Mouse (Mus musculus): Measurements from ENCODE around the gene Xpa.
A peak's percentile ranks its signal among the peaks of the same experiment; 100 is the strongest.

Gene Xpa

DNA sequence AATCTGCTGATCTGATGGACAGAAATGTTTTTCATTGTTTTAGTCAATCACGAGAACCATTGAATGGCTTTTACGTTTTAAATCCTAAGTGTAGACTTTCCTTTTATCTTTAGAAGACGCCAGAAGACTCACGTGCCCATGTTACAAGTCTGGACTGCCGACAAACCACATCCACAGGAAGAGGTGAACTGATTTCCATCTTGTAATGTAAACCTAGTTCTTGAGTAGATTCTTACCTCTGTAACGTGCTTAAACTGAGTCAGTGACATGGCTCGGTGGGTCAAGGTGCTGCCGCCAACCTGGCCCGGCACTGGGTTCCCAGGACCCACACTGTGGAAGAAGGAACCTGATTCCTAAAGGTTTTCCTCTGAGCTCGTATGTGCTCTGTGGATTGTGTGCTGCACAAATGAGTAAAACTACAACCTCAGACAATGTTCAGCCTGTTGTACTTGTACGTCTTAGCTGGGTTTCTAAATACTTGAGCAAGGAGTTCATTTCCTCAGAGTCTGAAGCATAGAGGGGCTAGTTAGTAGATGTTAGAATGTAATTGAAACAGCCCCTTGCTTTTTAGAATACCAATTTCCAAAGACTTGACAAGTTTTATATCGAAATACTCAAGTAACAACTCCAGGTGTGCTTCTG lies 44.1 kb downstream of the Xpa start:
- DNase-seq (ENCODE audit: extremely low spot score, low read depth, low spot score) = no peak

DNA sequence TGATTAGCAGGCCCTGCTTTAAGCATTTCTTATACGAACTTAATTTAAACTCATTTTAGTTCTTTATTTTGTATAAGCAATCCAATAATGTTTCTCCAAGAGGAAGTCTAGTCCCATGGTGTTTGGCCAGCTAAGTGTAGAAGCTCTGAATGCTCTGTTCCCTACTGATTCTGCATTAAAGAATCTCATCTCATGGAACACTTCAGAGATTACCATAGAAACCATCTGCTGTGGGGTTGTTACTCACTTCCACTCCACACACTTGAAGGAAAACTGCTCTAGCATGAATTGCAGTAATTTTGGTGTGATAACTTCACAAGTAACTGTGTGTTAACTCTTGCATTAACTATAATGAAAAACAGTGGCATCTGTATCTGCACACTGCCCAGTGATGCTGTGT lies 49.2 kb downstream of the Xpa start:
- no peak for DNase-seq (ENCODE audit: extremely low spot score, low read depth, low spot score)

DNA sequence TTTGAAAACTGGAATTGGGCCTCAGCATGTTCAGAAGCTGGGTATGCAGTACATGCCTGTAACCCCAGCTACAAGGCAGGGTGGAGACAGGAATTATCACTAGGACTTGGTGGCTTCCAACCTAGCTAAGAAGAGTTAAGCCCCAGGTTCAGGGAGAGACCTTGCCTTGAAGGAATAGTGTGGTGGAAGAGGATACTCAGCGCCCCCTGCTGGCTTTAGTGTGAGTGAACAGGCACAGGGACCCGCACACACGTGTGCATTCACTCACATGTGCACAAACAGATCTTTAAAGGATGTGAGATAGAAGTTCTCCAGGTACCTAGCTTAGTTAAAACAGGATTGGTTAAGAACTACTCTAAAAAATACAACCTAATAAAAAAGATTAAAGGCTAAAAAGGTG lies 51.8 kb downstream of the Xpa start:
- no peak for DNase-seq (ENCODE audit: extremely low spot score, low read depth, low spot score)

DNA sequence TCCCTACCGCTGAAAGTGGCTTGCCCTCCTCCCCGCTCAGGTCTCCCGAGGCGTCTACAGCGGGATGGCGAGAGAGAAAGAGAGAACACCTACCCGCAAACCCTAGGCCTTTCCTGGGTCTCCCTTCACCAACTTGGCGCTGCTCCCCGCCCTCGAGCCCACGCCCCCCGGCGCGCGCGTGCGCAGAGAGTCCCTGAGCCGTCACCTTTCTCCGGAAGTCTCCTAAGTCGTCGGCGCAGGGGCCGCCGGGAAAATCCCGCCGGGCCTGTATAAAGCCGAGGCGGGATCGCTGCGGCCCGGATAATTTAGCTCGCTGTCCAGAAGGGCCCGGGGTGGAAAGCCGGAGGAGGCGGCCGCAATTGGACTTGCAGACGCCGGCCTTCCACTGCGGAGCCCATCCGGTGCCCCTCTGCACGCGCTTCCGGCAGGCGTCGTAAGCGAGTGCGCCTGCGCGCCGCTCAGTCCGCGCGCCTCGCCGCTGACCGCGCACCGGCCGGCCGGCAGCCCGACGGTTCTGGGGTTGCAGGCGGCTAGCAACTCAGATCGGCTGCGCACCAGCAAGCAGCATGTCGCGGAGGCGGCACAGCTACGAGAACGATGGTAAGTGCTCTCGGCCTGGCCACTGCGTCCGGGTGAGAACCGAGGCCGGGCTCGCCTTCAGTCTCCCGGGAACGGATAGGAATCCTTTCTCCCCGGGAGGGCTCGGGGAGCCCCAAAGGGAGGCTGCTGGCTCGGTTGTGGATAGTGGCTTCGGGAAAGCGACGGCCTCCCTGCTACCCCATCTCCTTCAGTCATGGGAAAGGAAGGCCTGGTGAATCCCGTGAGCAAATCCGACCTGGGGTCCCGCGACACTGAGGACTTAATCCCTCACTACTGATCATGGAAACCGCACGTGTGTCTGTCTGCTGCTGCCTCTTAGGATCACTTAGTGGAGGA lies 57.6 kb downstream of the Xpa start, which contains the start of the genes Ncbp1 and Tstd2:
Gene Ncbp1 (plus strand): TSS at position 327 of the 936 bp plus-strand sequence.
Gene Tstd2 (minus strand): TSS at position 408 of the 936 bp plus-strand sequence.
- peak; percentile 54 for DNase-seq (ENCODE audit: extremely low spot score, low read depth, low spot score)

DNA sequence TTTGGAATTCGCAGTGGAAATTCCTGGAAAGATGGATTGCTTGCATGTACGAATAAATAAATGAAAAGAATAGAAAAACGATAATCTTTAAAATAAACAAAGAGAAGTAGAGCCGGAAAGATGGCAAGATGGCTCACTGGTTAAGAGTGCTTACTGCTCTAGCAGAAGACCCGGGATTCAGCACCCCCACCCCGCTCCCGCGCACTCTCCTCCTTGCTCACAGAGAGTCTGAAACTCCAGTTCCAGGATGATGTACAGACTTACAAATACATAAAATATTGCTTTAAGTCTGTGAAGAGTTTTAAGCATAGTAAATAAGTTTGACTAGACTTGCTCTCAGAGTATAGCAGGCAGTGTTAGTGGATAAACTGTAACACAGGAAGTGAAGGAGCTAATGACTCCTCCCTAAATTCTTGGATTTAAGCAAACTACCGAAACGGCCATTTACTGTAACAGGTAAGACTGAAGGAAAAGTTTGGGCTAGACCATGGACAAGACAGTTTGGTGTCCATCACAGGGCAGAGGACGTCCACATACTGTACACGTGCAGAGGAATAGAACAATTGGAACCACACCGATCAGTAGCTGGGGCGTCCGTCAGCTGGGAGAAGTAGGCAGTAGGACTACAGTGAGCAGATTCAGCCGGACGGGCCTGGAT lies 58.4 kb downstream of the Xpa start:
- DNase-seq (ENCODE audit: extremely low spot score, low read depth, low spot score) = peak; percentile 33

DNA sequence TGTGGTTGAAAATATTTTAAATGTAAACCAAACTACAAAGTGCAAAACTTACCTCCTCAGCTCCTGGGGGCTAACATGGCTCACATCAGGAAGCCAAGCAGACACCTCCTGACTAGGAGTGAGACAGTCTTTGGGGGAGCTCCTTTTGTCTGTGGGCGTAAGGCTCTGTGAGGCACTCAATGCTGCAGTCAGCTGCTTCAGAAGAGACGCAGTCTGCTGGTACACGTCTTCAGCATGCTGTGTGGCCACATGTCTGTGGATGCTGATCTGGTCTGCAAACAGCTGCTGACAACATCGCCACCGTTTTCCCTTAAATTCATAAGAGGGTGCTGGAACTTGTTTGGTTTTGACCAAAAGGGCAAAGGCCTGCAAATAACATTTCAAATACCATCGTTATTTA lies 64.3 kb downstream of the Xpa start:
- no peak for DNase-seq (ENCODE audit: extremely low spot score, low read depth, low spot score)

DNA sequence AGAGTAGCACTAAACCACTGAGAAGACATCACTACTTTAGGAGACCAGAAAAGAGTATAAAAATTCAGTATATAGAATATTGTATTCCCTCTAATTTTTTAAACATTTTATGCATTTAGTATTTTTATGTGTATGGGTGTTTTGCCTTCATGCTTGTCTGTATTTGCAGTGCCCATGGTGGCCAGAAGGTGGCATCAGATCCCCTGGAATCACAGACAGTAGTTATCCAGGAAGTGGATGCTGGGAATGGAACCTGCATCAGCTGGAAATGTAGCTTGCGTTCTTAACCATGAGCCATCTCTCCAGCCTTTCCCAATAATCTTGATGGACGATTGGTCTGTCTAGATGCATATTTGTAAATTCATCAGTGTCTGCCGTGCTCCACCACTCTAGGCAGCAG lies 65.9 kb downstream of the Xpa start:
- DNase-seq (ENCODE audit: extremely low spot score, low read depth, low spot score) = peak; percentile 22

DNA sequence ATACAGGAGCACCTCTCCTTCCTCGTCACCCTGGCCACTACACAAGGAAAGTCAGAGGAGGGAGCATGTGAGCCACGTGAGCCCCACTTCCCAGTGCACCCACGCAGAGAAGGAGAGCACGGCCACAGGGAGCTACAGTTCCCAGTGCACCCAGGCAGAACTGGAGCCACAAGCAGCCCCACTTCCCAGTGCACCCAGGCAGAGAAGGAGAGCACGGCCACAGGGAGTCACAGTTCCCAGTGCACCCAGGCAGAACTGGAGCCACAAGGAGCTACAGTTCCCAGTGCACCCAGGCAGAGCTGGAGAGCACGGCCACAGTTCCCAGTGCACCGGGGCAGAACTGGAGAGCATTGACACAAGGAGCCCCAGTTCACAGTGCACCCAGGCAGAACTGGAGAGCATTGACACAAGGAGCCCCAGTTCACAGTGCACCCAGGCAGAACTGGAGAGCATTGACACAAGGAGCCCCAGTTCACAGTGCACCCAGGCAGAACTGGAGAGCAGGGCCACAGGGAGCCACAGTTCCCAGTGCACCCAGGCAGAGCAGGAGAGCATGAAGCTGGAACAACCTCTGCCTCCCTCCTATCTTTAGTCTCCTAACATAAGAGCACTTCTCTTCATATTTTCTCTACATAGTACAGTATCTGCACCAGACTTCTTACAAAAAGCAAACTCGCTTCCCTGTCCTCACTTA lies 66.7 kb downstream of the Xpa start:
- no peak for DNase-seq (ENCODE audit: extremely low spot score, low read depth, low spot score)

DNA sequence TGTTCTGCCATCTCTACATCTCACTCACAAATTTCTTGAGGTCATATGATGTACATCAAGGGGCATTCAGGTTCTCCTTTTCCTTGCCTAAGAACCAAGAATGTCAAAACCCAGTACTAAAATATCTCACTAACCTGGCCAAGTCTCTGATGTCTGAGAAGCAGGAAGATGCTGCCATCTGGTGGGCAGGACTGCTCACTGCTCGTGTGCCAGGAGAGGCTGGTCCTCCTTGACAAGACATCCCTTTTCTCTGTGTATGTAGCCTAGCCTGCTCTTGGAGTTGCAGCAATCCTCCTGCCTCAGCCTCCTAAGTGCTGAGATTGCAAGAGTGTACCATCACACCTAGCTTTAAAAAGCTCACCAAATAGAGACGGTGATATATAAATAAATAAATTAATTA lies 69.6 kb downstream of the Xpa start:
- DNase-seq (ENCODE audit: extremely low spot score, low read depth, low spot score) = peak; percentile 41

DNA sequence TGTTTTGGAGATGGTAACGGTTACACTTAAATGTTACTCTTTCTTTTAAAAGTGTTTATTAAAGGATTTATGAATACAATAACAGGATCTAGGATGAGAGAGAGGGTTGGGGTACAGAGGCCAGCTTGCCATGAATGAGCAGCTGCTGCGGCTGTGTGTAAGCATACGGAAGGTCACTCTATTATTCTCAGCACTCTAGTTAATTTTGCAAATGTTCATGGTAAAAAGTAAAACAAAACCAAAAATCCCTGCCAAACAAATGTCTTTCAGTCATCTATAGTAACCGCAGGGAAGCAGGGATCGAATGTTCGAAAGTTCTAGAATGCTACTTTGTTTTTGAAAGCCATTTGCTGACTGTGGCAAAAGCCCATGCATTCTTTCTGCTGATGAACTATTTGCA lies 72.8 kb downstream of the Xpa start:
- no peak for DNase-seq (ENCODE audit: extremely low spot score, low read depth, low spot score)

DNA sequence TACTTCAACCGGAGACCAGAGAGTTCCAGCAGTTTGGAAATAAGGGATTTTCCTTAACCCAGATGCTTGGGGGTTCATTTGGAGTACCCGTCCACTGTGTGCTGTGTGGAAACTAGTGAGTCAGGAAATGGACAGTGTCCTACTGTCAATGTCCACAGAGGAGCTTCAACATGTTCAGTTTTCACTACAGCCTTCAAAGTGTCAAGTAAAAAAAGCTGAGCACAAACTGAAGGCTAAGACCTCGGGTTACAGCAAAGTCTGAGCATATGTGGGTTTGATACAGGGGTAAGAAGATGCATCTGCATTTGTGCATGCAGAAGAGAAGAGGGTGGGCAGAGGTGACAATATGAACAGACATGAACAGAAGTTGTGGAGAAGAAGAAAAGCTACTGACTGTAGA lies 75.3 kb downstream of the Xpa start:
- DNase-seq (ENCODE audit: extremely low spot score, low read depth, low spot score) = no peak

DNA sequence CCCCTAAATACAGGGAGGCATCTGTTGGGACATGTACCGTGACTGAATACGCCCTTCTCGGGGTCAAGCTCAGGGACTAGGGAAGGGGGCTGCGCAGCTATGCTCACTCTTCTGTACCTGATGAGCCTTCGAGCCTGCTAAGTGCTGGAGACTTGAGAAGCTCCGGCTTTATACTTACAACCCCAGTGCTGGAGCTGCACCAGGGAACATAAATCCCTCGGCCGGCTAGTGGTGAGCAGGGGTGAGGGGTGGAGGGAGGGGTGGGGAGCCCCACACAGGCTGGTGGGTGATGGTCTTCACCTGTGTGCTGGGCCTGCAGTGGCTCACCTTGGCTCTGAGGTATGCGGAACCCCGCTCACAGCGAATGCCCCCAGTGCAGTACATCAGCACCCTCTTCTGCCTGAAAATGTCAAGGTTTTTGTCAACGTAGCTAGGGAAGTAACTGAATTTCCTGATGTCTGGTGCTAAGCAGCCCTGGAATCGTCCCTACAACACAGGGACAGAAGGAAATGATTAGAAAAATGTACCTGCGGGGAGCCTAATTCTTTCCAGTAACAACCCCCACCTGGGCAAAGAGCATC lies 76.5 kb downstream of the Xpa start:
- DNase-seq (ENCODE audit: extremely low spot score, low read depth, low spot score) = no peak

DNA sequence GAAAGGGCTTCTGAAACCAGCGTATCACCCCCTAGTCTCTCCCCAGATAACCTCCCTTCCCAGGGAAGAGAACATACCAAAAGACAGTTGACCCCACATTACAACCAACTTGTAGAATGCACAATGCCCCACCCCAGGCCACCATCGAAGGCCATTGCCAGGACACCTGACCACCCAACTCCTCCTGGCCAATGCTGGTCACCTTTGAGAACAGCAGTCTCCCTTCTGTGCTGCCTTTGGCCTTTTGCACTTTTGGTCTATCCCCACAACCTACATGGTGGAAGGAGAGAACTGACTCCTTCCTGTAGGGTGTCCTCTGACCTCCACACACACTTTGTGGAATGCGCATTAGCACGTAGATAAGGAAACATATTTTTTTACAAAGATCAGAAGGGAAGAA lies 78.6 kb downstream of the Xpa start:
- DNase-seq (ENCODE audit: extremely low spot score, low read depth, low spot score) = no peak

DNA sequence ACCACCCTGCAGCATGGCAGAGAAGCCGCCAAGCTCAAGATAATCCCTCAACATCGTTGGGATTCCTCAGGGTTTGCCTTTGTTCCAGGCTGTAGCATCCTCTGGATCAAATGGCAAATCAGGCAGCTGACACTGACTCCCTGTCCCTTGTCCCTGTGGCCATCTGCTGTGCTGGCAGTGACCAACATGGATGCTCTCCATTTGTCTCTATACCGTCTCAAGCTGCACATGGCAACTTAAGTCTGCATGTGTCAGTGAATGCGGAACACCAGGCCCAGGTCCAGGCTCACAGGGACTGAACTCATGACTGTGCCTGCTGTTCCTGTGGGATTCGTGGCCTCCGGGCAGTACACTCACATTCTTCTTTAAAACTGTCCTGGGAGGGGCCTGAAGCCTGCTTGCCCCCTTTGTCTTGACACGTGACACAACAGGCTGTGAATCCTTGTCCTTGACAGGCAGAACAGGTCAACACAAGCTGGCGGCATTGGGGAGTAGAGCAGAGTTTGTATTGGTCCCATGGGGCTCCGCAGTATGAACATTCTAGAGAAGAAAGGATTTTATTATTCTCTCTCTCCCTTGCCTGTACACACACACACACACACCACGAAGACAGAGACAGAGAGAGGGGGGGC lies 79.5 kb downstream of the Xpa start:
- DNase-seq (ENCODE audit: extremely low spot score, low read depth, low spot score) = no peak

DNA sequence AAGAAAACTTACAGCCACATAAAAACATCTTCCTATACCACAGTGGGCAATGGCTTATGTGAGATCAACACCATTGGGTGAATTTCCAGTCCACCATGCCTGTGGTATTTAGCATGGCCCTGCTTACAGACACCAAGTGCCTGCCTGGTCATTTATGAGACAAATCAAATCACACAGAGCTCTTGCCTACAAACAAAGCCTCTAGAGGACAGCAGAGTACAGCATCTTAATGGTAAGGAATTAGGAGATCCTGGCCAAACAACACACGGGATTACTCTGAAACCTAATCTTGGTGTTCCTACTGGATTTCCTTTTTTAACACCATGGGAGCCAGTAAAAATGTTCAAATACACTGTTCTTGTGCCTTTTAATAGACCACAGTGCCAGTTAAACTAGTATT lies 80.8 kb downstream of the Xpa start:
- no peak for DNase-seq (ENCODE audit: extremely low spot score, low read depth, low spot score)

DNA sequence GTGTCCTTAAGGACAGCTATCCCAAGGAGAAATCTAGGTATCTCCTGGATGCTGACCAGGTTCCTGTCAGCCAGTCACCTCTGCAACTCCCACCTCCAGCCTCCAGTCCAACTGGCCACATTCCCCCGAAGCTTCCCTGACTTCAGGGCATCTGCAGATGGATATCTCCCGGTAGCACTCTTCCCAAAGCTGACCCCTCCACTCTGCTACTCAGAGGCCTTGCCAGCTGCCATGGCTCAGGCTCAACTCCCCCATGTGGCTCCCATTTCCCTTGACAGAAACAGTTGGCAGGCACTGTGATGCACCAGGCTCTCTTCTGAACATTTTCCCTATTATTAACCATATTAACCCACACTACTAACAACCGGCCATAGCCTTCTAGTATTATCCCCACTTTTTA lies 84.8 kb downstream of the Xpa start:
- no peak for DNase-seq (ENCODE audit: extremely low spot score, low read depth, low spot score)

DNA sequence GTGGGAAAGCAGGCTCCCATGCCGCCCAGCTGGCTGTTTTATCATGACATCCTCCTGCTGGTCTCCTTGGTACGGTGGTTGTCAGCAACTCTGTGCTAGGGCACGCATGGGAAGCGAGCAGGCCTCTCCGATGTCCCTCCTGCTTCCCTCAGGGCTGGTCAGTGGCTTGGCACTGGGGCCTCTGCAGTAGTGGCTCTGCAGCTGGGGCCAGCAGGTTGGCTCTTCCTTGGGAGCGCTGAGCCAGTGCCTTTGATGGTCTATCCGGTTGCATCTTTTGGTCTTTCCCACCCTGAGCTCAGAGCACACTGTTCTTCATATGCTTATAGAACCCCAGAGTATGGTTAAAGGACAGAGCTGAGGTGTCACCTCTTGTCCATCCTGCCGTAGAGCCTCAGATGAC lies 86.0 kb downstream of the Xpa start:
- no peak for DNase-seq (ENCODE audit: extremely low spot score, low read depth, low spot score)
